Mouse (Mus musculus) C2C12 (cell line): ENCODE data around the gene 3110082J24Rik.

Experiments used
- CEBPB ChIP-seq: IDR thresholded peaks from one replicate; pipeline ENCODE4 v1.6.1; 2011; ENCODE audit warnings: low read depth, mild to moderate bottlenecking, control low read depth, moderate library complexity
- CTCF ChIP-seq: IDR thresholded peaks from one replicate; pipeline ENCODE4 v1.5.1; 2011; ENCODE audit not compliant: control insufficient read depth, insufficient read depth, insufficient read length
- MAX ChIP-seq: IDR thresholded peaks from one replicate; pipeline ENCODE4 v1.6.1; 2011; ENCODE audit warnings: mild to moderate bottlenecking, control low read depth
- MYOD1 ChIP-seq: IDR thresholded peaks from one replicate; pipeline ENCODE4 v1.6.1; 2011; ENCODE audit warnings: low read depth; ENCODE audit not compliant: control insufficient read depth, insufficient read length
- MYOG ChIP-seq: IDR thresholded peaks from one replicate; pipeline ENCODE4 v1.6.1; 2011; ENCODE audit not compliant: control insufficient read depth, insufficient read length; ENCODE audit errors: extremely low read depth
- USF1 ChIP-seq: IDR thresholded peaks from one replicate; pipeline ENCODE4 v1.6.1; 2011; ENCODE audit warnings: low read depth, mild to moderate bottlenecking, control low read depth, moderate library complexity

DNA sequence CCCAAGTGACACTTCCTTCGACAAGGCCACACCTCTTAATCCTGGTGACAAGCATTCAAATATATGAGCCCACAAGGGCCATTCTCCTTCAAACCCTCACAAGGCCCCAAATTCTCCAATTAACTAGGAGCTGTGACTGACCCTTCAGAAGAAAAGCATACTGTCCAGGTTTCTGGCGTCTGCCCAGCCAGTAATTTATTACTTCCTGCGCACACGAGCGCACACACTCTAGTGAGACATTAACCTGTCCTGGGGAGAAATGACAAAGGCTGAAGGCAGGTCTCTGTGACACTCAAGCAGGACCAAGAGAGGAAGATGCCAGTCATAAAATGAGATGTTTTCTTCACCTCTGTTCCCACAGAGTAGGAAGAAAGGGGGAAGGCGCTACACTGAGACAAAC, 38.2 kb downstream of the 3110082J24Rik start:
- TF ChIP-seq CTCF: no peak
- TF ChIP-seq MAX: no peak
- TF ChIP-seq MYOD1: no peak
- no peak for TF ChIP-seq USF1
- TF ChIP-seq CEBPB: no peak
- no peak for TF ChIP-seq MYOG
